Mouse (Mus musculus): Measurements from ENCODE around the gene Slc38a3.

The Slc38a3 gene

DNA sequence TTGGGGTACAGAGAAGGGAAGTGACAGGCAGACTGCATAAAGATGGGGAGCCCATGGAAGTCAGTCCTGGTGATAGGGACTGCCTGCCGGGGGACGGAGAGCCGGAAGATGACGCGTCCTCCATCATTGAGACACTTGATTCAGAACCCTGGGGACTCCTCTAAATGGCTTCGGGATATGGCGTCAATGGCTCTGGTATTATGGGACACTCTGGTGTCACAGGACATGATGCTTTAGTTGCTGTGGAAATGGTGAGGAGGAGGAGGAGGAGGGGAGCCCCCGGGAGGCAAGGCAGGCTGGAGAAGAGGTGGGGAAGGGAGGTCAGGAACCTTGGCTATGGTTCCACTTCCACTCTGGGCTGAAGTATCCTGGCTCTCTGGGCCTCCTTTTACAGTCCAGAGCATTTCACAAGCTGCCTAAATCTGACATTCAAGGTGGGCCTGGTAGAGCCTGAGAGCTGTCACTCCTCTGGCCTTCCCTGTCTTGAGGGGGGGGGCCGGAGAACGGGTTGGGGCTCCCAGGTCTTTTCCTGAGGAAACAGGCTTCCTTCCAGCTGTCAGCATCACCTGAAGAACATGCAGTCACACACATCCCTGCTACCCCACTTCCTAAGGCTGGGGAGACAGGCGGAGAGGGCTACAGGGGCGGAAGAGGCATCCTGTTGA is 26.2 kb upstream of the Slc38a3 start:
- no peak for DNase-seq (ENCODE audit: low spot score in 2 of 2)

GRCm38 (mm10) chr9:107694627-107695026 is 25.3 kb upstream of the Slc38a3 start:
- DNase-seq (ENCODE audit: low spot score in 2 of 2): no peak

- no peak for DNase-seq (ENCODE audit: low spot score in 2 of 2)
These were observed 24.2 kb upstream of the Slc38a3 start for GRCm38 (mm10) chr9:107693433-107693987.

DNA sequence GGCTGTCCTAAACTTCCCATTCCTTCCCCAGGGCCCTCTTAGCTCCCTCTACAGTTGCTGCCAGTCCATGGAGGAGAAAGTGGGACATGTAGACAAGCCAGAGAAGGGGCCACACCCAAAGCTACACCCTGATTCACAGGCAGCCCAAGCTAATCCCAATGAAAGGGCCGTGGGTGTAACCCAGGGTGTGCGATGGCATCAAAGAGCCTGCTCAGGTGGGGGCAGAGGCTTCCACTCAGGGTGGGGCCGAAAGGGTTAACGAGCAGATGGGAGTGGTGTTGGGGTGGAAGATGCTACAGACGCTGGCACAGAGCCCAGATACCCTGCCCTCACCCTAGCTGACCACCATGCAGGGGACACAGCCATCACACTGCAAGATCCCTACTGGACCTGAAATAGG is 23.5 kb upstream of the Slc38a3 start:
- DNase-seq (ENCODE audit: low spot score in 2 of 2): no peak

DNA sequence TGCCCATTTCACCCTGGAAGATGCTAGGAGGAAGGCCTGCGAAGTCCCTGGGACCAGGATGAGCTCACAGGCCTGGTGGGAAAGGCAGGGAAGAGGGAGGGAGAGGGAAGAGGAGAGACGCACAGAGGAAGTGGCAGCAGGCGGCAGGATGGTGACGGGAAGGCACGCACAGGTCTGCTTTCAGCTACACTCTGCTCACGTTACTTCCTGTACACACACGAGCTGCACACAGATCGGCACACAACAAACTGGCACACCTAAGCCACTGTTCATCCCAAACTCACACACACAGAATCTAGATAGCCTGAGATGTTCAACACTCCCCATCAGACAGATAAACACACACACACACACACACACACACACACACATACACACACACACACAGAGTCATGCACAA is 21.1 kb upstream of the Slc38a3 start:
- DNase-seq (ENCODE audit: low spot score in 2 of 2): no peak

DNA sequence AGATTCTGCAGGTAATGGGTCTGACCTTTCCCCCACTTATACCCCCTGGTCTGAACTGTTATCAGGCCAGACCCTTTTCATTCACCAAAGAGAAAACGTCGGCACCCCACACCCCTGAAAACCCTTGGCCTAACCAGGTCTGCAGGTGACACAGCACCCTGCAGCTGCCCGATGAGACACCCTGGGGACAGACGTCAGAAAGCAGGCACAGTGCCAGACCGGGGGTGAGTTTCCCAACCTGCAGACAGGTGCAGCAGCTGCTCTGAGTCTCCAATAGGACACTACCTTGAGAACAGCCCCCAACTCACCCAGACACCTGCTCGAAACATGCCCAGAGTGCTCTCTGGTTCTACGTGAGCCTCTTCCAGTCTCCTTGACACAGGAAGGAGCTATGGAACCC is 19.6 kb upstream of the Slc38a3 start:
- no peak for DNase-seq (ENCODE audit: low spot score in 2 of 2)

- no peak for DNase-seq (ENCODE audit: low spot score in 2 of 2)
These were observed 19.1 kb upstream of the Slc38a3 start for GRCm38 (mm10) chr9:107688415-107688814.

DNA sequence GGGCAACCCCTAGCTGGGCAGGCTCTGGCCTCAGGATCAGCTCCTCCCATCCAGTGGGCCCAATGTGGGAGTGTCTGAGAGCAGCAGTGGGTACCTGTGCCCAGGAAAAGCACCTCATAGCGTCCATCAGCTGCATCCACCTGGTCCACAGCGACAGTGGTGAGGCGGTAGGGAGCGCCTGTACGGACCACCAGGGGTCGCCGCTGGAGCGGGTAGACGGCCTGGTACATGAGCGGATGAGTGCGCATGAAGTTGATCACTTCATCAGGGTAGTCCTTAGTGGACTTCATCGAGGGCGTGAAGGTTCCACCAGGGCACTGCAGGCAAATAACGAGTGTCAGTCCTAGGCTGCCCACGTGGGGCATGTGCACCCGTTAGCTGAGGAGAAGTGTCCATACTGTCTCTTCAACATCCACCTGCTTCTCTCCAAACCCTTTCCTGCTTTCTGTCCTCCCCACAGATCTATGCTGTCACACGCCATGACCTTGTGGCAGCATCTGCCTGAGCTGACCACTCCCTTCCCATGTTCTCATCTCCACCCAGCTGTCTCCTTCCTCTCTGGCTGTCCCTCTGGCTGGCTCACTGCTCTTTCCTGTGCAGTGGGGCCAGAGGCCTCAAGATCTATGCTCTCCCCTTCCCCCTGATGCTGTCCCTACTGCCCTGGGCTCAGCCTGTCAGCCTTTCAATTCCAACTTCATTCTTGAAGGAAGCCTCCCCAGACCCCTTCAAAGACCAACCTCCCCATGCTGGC is 16.1 kb upstream of the Slc38a3 start:
- peak in 1 of 2 experiments; percentile 59 for DNase-seq (ENCODE audit: low spot score in 2 of 2)

- no peak for DNase-seq (ENCODE audit: low spot score in 2 of 2)
These were observed 13.1 kb upstream of the Slc38a3 start for GRCm38 (mm10) chr9:107682405-107682804.

- DNase-seq (ENCODE audit: low spot score in 2 of 2): no peak
These were observed 10.2 kb upstream of the Slc38a3 start, which contains the start of gene Gnat1 for GRCm38 (mm10) chr9:107679501-107679900. Gnat1 (minus strand) TSS chr9:107679712.

DNA sequence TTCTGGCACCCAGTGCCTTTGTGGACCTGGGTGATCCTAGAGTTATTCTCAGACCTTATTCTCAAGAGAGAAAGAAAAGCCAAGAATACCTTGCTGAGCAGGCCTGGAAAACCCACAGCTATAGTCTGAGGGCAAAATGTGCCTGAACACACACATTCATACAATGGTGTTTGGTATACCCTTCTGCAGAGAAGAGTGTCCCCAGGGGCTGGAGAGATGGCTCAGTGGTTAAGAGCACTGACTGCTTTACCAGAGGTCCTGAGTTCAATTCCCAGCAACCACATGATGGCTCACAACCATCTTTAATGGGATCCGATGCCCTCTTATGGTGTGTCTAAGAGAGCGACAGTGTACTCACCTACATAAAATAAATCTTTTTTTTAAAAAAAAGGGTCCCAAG is 9.5 kb upstream of the Slc38a3 start:
- DNase-seq (ENCODE audit: low spot score in 2 of 2): no peak

- peak; percentile 66 to 68 for DNase-seq (ENCODE audit: low spot score in 2 of 2)
These were observed 8.6 kb upstream of the Slc38a3 start for GRCm38 (mm10) chr9:107677819-107678526.

DNA sequence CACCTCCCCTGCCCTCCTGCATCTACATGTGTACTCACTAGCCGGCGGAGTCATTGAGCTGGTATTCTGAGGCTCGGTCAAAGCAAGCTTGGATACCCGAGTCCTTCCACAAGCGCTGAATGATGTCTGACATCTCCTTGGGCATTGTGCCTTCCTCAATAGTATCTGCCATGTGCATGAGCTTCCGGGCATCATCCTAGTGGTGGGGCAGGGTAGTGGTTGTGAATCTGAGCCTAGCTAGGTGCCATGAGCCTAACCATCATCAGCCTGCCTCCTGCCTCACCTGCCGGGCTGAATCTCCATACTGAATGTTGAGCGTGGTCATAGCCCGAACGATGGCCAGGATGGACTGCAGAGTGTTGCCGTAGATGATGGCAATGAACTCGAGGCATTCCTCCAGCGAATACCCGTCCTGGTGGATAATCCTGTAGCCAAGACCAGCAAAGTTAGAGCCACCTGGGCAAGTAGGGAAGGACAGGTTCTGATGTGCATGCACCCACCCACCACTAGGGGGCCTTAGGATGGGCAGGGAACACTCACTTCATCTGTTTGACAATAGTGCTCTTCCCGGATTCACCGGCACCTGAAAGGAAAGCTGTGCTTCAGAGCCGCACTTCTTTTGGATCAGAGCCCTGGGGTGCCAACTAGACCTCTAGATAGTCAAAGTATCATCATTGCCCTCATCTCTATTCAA is 7.9 kb upstream of the Slc38a3 start:
- DNase-seq (ENCODE audit: low spot score in 2 of 2): no peak

DNA sequence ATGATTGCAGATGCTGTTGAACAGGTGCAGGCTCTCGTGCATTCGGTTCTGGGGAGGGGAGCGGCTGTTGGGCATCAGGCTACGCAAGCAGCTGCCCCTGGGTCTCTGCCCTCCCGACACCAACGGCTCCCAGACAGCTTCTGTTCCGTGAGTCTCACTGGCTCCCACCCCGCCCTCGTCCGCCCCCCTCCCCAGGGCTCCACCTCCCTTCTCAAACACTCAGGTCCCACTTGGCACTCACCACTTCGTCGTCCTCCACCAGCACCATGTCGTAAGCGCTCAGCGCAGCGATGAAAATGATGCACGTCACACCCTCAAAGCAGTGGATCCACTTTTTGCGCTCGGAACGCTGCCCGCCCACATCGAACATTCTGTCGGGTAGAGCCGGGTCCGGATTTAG is 7.0 kb upstream of the Slc38a3 start:
- DNase-seq (ENCODE audit: low spot score in 2 of 2): no peak

DNA sequence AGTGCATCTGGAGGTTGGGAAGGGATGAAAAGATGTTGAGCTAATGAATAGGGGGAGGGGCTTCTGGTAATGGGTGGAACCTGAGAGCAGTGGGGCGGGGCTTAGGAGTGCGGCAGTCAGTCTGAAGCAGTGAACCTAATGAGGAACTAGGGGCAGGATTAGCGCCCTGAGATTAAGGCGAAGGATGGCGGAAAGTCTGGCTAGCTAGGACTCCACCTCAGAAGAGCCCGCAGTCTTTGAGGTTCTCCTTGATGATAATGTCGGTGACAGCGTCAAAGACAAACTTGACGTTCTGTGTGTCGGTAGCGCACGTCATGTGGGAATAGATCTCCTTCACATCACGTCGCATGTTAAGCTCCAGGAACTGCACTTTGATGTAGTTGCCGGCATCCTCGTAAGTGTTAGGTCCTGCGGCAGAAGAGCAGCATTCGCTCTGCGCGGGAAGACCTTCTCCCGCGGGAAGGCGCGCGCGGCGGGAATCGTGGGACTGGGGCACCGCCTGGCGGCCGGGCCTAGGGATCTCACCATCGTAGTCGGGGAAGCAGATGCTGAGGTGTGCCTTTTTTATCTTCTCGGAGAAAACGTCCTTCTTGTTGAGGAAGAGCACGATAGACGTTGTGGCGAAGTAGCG is 6.5 kb upstream of the Slc38a3 start:
- peak; percentile 65 to 74 for DNase-seq (ENCODE audit: low spot score in 2 of 2)

- DNase-seq (ENCODE audit: low spot score in 2 of 2): no peak
These were observed 5.5 kb upstream of the Slc38a3 start for GRCm38 (mm10) chr9:107674609-107675429.

DNA sequence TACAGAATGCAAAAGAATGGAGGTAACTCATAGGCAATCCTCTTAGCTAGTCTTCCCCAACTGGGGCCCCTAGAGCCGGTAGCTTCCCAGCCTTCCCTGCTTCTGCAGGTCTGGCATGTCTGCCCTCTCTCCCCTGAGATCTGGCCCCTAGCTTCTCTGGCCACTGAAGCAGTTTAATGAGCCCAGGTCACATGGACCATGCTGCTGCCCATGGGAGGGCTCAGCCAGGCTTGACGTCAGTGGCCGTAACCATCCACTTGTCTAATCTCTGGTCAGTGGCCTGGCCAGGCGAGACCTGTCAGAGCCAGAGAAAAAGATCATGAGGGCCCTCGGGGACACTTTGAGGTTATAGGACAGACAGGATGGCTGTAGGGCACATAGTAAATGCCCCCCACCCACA is 929 bp upstream of the Slc38a3 start:
- no peak for DNase-seq (ENCODE audit: low spot score in 2 of 2)

GRCm38 (mm10) chr9:107668916-107669315 is 414 bp downstream of the Slc38a3 start:
- no peak for DNase-seq (ENCODE audit: low spot score in 2 of 2)

DNA sequence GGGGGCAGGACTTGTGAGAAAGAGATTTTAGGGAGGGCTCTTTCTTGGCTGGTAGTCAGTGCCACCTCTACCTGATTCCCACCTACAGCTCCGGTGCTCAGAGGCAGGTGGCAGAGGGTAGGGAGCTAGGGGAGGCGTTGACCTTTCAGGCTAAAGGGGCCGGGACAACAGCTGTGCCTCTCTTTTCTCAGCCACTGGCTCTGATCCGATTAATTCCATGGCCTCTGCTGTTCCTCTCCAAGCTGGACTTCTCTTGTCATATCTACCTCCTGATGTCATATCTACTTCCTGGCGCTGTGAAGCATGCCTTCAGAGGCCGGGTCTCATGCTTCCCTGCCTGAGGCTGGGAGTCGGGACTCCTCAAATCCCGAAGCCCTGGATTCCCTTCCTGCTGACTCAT is 1.3 kb downstream of the Slc38a3 start:
- DNase-seq (ENCODE audit: low spot score in 2 of 2): no peak

GRCm38 (mm10) chr9:107667219-107667618 is 2.1 kb downstream of the Slc38a3 start:
- no peak for DNase-seq (ENCODE audit: low spot score in 2 of 2)

Data from urinary bladder, postnatal 36 days (tissue).